Mouse (Mus musculus) bone marrow, adult 2 months (tissue): Measurements from ENCODE around the gene Ccnd2.

ENCODE experiments used
- CTCF ChIP-seq: fragments of 200-500 bp; IDR thresholded peaks from 2 replicates; pipeline ENCODE4 v1.5.1; 2011; ENCODE audit warnings: low read length, control low read depth; ENCODE audit not compliant: control insufficient read depth, insufficient read depth
- POLR2A ChIP-seq: fragments of 200-500 bp; IDR thresholded peaks from 2 replicates; pipeline ENCODE4 v1.6.1; 2011; ENCODE audit warnings: low read depth, mild to moderate bottlenecking, control low read depth, low read length, borderline replicate concordance; ENCODE audit not compliant: control insufficient read depth

DNA sequence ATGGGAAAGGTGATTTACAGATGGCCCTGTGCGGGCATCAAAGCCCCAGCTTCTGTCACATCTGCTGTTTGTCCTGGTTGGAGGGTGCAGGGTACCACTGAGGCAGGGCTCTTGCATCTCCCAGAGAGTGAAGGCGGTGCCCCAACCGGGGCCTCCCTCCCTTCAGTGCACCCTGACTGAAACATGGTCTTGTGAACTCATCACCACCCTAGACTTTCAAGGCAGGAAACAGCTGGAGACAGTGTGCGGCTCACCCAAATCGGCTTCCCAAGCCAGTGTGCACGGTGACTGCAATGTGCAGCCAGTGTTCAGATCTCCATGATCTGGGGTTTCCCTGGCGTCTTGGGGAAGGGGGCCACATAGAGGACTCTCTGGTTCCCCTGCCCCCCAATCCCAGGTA is 26.0 kb upstream of the Ccnd2 start:
- TF ChIP-seq POLR2A (no peak), CTCF (no peak)
